Mouse (Mus musculus) cerebellum, adult (tissue): Measurements from ENCODE around the gene Cpa5.

Experiments used
- ATAC-seq: cut with Nextera tagmentation; 2 replicates; pipeline ENCODE4 v1.9.2; 2017; ENCODE audit warnings: mild to moderate bottlenecking, moderate library complexity, mixed read lengths; ENCODE audit not compliant: insufficient number of reproducible peaks, low FRiP score, low TSS enrichment

The Cpa5 gene

DNA sequence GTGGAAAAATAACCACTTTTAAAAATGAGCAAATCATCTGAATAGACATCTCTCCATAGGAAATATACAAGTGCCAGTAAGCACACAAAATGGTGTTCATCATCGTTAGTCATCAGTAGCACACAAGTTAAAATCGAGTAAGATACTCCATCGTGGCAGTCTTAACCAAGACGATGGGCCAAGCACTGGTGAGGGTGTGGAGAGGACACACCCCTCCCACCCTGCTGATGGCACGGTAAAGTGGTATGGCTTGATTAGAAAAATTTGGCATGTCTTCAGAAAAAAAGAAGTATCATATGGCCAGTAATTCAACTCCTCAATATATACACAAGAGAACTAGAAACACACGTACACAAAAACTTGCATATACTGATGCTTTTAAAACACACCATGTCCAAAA, 65.7 kb downstream of the Cpa5 start:
- ATAC-seq: no peak

DNA sequence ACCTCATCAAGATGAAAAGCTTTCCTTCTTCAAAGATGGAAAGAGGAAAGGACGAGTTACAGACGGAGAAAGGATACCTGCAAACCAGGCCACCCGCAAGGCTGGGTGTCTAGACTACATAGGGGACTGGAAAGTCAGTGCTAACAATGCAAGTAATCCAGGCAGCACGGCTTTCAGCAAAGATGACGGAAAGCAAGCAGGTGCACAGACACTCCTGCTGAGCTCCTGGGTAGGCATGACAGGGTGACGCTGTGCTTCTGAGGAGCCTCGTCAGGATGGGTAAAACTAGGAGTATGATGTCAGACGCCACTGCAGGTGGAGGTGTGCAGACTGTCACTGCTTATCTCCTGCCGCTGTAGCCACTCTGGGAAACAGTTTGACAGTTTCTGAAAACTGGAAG, 66.8 kb downstream of the Cpa5 start:
- no peak for ATAC-seq

DNA sequence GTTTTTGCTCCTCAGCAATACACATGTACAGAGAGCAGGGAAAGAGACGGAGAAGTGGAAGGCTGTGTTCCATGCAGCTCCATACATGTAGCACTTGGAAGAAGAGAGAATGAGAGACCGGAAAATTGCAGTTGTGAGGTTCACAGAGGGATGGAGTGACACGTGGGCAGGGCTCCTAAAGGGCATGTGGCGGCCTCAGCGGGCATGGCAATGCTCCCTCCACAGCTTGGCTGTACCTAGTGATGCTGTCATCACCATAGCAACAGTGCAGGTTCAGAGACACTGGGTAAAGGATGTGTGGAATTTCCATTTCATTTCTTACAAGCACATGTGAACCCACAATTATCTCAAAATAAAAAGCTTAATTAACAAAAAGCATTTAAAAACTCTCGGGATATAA, 67.7 kb downstream of the Cpa5 start:
- ATAC-seq: peak; percentile 69; the same call in 1 of the 2 replicates

DNA sequence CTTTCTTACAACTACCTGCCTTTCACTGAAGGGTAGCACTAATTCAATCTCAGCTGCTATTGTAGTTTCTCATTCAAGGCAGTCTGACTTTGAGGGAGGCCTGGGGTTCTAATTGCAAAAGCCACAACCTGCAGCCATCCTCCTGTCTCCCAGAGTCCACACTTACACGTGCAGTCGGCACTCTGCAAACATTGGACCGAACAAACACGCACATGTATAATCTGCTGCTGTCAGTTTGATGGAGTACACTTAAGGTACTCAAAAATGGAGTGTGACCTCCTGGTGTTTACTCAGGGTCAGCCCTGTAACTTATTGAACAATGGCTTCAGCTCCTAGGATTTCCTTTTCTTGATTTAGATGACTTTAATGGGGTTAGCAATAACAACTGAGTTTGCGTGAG, 68.8 kb downstream of the Cpa5 start:
- ATAC-seq: no peak

DNA sequence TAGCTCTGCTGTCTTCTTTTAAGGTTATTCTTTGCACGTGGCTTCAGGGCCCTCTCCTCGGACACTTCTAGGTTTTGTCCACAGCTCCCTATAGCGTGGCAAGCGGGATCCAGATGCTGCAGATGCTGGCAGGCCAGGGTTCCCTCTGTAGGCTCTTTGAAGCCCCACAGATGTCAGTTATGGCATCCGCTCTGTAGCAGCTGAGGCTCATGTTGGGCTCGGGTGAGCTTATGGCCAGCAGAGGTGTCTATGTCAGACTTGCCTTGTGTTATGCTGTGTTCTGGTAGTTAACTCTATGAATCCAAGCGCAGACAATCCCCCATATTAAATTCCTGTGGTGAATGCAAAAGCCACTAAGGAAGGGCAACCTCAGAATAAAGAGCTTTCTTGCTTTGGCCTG, 69.6 kb downstream of the Cpa5 start:
- no peak for ATAC-seq
